Mouse (Mus musculus): ENCODE measurements around the gene Dscam.

DNA sequence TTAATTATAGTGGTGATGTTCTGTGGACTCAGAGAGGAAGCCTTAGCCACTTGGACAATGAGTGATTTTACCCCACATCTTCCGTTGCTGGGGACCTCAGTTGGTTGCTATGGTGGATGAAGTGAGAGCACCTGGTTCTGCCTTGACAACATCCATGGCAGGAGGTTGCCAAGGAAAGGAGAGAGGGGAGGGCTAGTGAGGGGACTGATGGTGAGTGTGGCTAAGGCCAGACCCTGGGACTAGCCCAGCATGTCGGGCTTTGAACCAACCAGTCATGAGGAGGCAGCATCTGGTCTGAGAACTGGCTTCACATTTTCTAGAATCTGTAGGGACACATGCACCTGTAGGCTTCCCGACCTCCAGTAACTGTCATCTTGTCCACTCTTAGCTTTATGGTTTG is 439.7 kb downstream of the Dscam start:
- TF ChIP-seq CTCF (IDR thresholded peaks at IDR 0.05; ENCODE audit: low read depth, low read length) (no peak), POLR2A (IDR thresholded peaks at IDR 0.05; ENCODE audit: borderline replicate concordance, low read depth, low read length) (no peak)
